Mouse (Mus musculus): ENCODE results near the gene Rbpms2.

DNA sequence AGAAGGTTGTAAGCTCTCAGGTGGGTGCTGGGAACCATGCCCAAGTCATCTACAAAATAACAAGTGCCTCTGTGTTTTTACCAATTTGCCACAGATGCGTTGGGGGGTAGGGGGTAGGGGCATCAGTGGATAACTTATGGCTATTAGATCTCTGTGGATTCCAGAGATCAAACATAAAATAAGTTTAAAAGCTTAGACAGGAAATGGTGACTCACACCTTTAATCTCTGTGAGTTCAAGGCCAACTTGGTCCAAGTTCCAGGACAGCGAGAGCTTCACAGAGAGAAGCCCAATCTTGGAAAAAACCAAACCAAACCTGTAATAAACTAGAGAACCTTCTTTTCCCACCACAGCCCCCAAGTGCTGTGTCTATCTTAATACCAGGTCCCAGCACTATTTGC is 17.3 kb downstream of the Rbpms2 start:
- TF ChIP-seq HCFC1 (IDR thresholded peaks at IDR 0.05; ENCODE audit: borderline replicate concordance, insufficient read depth, low read length), result no peak
- TF ChIP-seq ZNF384 (IDR thresholded peaks at IDR 0.05; ENCODE audit: low read depth, low read length), result no peak

Measured in ES-E14 (cell line).